Mouse (Mus musculus) testis, adult 2 months (tissue): Measurements from ENCODE around the gene Clasp1.

ENCODE experiments used
- CTCF ChIP-seq: fragments of 200-500 bp; IDR thresholded peaks from 2 replicates; pipeline ENCODE4 v1.5.1; 2012; ENCODE audit warnings: low read depth, mild to moderate bottlenecking, inconsistent platforms, low read length, moderate library complexity; ENCODE audit not compliant: control insufficient read depth, insufficient read depth, insufficient replicate concordance
- POLR2A ChIP-seq: fragments of 200-500 bp; IDR thresholded peaks from 2 replicates; pipeline ENCODE4 v1.6.1; 2012; ENCODE audit warnings: low read depth, mild to moderate bottlenecking, inconsistent platforms, low read length, moderate library complexity; ENCODE audit not compliant: control insufficient read depth

- TF ChIP-seq CTCF (no peak), POLR2A (no peak)
Observed at GRCm38 (mm10) chr1:118481365-118481702, 92.5 kb downstream of the Clasp1 start.
